Mouse (Mus musculus): Measurements from ENCODE around the gene Fancf.

Gene Fancf

DNA sequence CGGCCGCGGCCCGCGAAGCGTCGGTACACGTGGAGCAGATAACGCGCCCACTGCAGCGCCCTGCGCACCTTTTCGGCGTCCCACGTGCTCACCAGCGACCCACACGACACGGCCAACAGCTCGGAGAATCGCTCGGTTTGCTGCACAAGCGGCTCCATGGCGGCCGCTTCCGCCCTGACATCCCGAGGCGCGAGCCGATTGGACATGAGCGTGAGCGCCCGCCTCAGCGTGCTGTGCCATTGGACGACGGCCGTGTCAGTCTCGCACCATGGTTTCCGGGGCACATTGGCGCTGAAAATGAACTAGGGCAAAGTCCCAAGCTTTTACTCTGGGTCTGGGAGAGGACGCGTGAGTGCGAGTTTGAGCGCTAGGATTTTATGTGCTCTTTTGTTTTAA is at the start of gene Fancf:
Gene Fancf, minus strand, starts transcription at position 171 of the 396 bp plus-strand sequence.
- peak; percentile 94 for DNase-seq (ENCODE audit: low spot score)

DNA sequence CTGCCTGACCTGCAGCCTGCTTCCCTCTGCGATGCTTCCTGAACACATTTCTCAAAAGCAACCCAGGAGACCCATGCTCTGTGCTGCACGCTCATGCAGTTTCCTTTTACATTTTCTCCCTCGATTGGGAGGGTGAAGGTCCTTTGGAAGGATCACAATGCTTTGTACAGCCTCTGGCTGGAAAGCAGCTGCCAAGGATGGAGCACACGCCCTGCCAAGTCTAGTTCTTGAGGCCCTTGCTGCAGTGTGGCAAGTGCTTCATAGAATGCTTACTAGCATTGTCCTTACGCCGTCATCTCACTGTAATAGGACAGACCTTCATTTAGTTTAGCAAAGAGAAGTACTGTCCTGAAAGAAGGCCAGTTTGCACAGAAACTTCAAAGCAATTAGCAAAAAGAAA is 37.0 kb upstream of the Fancf start:
- DNase-seq (ENCODE audit: low spot score): no peak

- DNase-seq (ENCODE audit: low spot score): no peak
These were observed 32.9 kb upstream of the Fancf start for GRCm38 (mm10) chr7:51894939-51895338.

DNA sequence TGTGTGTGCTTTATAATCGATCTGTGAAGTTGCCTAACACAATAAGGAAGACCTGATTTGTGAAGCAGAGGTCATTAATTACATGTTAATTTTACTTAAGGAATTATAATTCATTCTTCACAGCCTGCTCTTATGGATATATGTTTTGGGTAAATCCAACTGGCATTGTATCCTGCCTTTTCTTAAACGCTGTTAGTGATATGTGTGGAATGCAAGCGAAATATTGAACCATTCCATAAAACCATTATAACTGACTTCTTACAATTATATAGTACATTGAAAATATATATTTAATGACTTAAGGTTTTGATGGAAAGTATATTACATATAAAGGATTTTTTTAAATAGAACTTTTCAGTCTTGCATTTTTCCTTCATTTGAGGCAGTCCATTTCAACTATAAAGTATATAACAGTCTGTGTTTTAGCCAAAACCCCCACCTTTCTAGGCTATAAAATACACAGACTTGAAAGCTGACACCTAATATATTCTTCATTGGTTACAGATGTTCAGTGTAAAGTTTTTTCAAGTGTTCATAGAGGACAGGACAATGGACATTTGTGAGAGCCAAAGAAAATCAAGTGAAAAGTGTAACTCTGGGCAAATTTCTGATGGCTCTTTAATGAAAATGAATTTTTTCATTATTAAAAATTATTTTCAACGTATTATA is 32.2 kb upstream of the Fancf start:
- no peak for DNase-seq (ENCODE audit: low spot score)

GRCm38 (mm10) chr7:51893008-51893407 is 30.9 kb upstream of the Fancf start:
- no peak for DNase-seq (ENCODE audit: low spot score)

GRCm38 (mm10) chr7:51892224-51892965 is 30.3 kb upstream of the Fancf start:
- DNase-seq (ENCODE audit: low spot score): no peak

DNA sequence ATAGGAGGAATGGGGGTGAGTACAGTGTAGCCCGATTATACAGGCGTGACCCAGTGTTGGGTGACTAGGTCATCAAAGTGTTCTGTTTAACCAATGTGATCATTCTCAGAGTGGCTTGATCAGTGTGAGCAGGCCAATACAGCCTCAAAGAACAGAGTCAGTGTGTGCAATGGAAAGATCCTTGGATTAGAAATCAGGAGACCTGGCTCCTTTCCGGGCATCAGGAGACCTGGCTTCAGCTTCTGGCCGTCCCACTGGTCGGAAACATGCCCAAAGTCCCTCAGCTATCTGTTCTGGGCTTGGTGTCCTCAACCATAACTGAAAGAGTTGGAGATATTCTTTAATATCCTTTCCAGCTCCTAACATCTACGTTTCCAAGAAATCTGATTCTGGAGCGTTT is 27.5 kb upstream of the Fancf start:
- DNase-seq (ENCODE audit: low spot score): no peak

- DNase-seq (ENCODE audit: low spot score): no peak
These were observed 25.9 kb upstream of the Fancf start for GRCm38 (mm10) chr7:51887678-51888567.

DNA sequence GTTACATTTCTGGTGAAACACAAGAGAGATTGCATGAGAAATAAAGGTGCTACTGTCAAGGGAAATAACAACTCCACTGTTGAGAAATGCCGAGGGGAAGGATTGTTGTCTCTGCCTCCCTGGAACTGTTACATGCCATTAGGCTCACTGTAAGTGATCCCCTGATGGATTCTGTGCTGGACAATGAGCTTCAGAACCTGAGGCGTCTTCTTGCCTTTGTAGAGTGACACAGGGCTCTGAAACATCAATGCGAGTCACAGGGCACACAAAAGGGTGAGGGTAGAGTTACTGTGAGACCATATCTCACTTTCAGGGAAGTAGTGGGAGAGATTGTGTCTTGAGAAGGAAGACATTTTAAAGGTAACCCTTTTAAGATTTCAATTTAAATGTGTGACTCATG is 23.3 kb upstream of the Fancf start:
- DNase-seq (ENCODE audit: low spot score): no peak

- DNase-seq (ENCODE audit: low spot score): no peak
These were observed 18.1 kb upstream of the Fancf start for GRCm38 (mm10) chr7:51880121-51880520.

DNA sequence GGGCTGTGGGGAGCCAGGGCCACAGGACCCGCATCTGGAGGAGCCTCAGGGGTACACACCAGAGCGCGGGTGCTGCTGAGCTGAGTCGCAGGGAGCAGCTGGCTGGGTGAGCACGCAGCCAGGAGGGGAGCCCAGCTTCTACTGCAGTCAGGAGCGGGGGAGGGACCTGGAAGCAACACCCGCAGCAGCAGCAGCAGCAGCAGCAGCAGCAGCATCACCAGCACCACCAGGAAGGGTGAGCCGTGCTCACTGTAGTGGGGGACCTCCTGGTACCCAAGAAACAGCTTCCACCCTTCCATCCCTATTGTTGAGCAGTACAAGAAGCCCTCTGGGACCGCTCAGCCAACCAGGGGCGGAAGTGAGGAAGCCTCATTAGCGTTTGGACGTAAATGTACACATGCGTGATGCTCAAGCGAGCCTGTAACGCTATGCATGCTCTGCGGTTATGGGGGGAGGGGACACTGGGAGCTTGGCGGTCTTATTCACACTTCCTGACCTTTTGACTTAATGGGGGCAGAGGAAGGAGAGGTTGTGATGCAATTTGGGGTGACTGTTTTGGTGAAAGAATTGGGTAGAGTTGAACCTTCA is 17.2 kb upstream of the Fancf start:
- no peak for DNase-seq (ENCODE audit: low spot score)

DNA sequence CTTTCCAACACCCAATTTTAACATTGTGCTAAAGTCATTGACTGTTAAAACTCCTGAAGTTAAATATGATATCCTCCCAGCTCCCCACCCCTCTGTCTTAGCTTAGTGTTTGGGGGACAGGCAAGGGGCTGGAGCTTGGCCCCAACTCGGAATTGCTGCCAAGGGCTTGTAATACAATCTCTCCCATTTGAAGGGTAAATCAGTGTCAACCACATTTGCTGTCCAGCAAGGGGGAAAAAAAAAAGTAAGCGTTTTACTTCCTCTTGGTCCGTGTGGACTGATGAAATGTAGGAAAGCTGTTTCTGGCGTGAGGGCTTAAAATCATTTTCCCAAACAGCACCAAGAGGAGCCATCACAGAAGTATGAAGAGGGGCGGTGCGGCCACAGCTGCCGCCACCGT is 16.7 kb upstream of the Fancf start:
- no peak for DNase-seq (ENCODE audit: low spot score)

- no peak for DNase-seq (ENCODE audit: low spot score)
These were observed 14.2 kb upstream of the Fancf start for GRCm38 (mm10) chr7:51876316-51876715.

GRCm38 (mm10) chr7:51872597-51872996 is 10.5 kb upstream of the Fancf start:
- DNase-seq (ENCODE audit: low spot score): no peak

DNA sequence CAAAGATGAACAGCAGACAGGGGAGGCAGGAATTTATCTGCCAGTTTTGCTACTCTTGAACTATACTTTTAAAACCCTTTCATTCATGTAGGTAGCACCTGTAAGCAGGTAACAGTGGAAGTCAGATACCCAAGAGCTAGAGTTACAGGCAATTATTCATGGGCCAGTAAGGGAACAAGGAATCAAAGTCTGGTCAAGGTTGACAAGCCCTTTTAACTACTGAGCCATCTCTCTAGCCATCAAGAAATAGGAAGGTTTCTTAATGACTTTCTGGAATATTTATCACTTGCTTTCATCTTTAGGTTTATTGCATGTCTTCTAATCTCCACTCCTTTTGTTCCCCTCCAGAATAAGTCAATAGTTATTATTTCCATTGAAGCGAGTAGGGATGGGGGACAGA is 10.0 kb upstream of the Fancf start:
- no peak for DNase-seq (ENCODE audit: low spot score)

DNA sequence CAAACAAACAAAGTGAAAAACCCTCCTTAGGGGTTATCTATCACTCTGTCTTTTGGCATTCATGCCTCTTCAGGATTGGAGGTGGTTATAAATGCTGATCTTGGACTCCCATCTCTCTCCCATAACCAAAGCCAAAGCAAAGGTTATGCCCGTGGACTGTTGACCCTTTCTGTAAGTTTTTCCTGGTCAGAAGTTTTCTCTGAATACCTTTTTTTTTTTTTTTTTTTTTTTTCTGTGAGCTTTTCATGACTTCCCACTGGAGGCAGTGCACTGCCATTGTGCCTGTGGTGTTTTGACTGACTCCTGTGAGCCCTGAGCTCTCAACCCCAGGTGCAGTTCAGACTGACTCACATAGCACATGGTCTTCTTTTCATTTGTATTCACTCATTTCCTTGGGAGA is 5.9 kb upstream of the Fancf start:
- no peak for DNase-seq (ENCODE audit: low spot score)

GRCm38 (mm10) chr7:51865336-51865735 is 3.3 kb upstream of the Fancf start:
- DNase-seq (ENCODE audit: low spot score): no peak

DNA sequence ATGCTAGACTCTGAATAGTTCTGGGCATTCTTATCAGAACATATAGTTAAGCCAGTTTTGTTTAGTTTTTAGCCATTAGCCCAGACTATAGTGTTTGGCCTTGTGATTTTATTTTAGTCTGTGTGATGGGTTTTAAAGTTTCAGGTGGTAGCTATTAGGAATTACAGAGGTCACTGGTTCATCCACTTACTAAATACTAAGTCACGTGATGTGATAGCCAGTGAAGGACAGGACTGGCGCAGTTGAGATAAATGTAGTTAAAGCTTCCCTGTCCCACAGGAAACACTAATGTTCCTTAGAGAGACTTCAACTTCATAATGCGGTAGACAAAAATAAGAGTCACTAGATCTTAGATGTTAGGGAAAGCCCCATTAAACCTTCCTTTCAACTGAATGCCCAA is 775 bp upstream of the Fancf start:
- DNase-seq (ENCODE audit: low spot score): no peak

DNA sequence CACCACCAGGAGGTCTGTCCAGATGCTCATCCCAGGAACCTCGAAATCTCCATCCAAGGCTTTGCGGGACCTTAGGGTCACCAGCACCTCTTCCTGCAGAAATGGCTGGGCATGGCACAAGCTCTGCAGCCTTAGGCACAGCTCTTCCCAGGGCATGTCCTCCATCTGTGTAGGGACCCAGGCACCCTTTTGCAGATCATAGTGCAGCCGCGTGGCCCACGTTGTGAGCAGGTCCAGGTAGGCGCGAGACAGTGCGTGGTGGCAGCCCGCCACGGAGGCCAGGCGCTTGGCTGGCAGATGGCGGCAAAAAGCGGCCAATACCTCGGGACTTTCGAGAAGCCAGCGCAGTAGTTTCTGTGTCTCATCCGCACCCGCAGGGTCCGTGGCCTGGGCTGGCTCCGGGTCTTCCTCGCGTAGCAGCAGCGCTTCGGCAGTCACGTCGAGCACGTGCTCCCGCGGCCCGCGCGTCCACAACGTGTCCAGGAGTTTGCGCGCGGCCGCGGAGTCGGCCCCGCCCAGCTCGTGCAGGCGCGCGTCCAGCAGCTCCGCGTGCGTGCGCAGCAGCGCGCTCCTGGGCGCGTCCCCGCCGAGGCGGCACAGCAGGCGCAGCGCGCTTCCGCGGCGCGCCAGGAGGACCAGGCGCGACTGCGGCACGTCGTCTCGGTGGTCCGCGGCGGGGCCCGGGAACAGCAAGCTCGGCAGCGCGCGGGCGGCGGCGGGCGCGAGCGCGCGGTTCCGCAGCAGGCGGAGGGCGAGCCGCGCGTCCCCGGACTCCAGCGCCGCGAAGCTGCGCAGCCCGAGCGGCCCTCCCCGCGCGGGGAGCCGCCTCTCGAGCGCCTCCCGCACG is 594 bp downstream of the Fancf start, which contains the start of gene Gas2:
Gene Gas2, plus strand, starts transcription at position 766 of the 847 bp plus-strand sequence.
- DNase-seq (ENCODE audit: low spot score): peak; percentile 24

GRCm38 (mm10) chr7:51851890-51852507 is 10.1 kb downstream of the Fancf start:
- DNase-seq (ENCODE audit: low spot score): no peak

GRCm38 (mm10) chr7:51850877-51851276 is 11.2 kb downstream of the Fancf start:
- no peak for DNase-seq (ENCODE audit: low spot score)
